In genomic region chr15:26795937-26796336, GRCm38 (mm10) we compare ENCODE assay signal across 15 mouse cellular contexts.
DNase-seq lines count a peak whose midpoint lies in the region; ATAC-seq lines count a peak whose summit lies in the region.
"Had no signal": no experiment of that assay in that cellular context is flagged by ENCODE, and none has a peak within 500 bp of the region (broad histone marks: within the 10 kb centered on the region; RNA-seq: fewer than 3 reads in every experiment).

No protein-coding gene starts in this region.

- H3K9ac ChIP-seq in forebrain, embryonic 12.5 days: no peak overlapping the region
- H3K9ac ChIP-seq in forebrain, embryonic 16.5 days (replicated peaks; ENCODE audit: low read depth, low read length): no peak overlapping the region
- no peak overlapping the region for H3K9ac ChIP-seq in hindbrain, embryonic 13.5 days
- no peak overlapping the region for H3K9ac ChIP-seq in midbrain, embryonic 16.5 days (ENCODE audit: low read depth, low read length)
- H3K9ac ChIP-seq: limb, embryonic 12.5 days had no signal

- no peak overlapping the region for H3K4me3 ChIP-seq in forebrain, embryonic 12.5 days (replicated peaks)
- H3K4me3 ChIP-seq in forebrain, embryonic 16.5 days (replicated peaks; ENCODE audit: low read length): no peak overlapping the region
- no peak overlapping the region for H3K4me3 ChIP-seq in hindbrain, embryonic 13.5 days
- no peak overlapping the region for H3K4me3 ChIP-seq in midbrain, embryonic 16.5 days (ENCODE audit: low read depth, low read length)
- H3K4me3 ChIP-seq: gastrocnemius, adult 2 months; heart, adult 2 months; limb, embryonic 12.5 days had no signal

- H3K4me1 ChIP-seq in forebrain, embryonic 12.5 days: no peaks in the 10 kb centered on the region; the same call in 1 of the 2 replicates
- peaks cover 5% of the 10 kb centered on the region for H3K4me1 ChIP-seq in forebrain, embryonic 16.5 days (replicated peaks; ENCODE audit: control insufficient read depth, insufficient read depth, low read length)
- H3K4me1 ChIP-seq in hindbrain, embryonic 13.5 days (replicated peaks): peaks cover 14% of the 10 kb centered on the region
- no peaks in the 10 kb centered on the region for H3K4me1 ChIP-seq in midbrain, embryonic 16.5 days (ENCODE audit: control insufficient read depth, insufficient read depth, low read length)

- peak; percentile 9; the same call in 1 of the 2 replicates for ATAC-seq in forebrain, embryonic 12.5 days (ENCODE audit: low FRiP score)
- ATAC-seq in forebrain, embryonic 16.5 days: no peak
- ATAC-seq in hindbrain, embryonic 13.5 days (ENCODE audit: low FRiP score): 0 out of 2 replicates have a peak, but pooled peaks have one; percentile 12
- peak; percentile 54; the same call in 1 of the 2 replicates for ATAC-seq in midbrain, embryonic 16.5 days
- ATAC-seq in frontal cortex, adult (ENCODE audit: low TSS enrichment): no peak

- no peak overlapping the region for H3K4me2 ChIP-seq in forebrain, embryonic 12.5 days
- no peak overlapping the region for H3K4me2 ChIP-seq in forebrain, embryonic 16.5 days (ENCODE audit: low read length)
- no peak overlapping the region for H3K4me2 ChIP-seq in hindbrain, embryonic 13.5 days
- no peak overlapping the region for H3K4me2 ChIP-seq in midbrain, embryonic 16.5 days (ENCODE audit: low read length)
- H3K4me2 ChIP-seq: limb, embryonic 12.5 days had no signal

- H3K9me3 ChIP-seq in forebrain, embryonic 12.5 days: no peaks in the 10 kb centered on the region
- H3K9me3 ChIP-seq in forebrain, embryonic 16.5 days (ENCODE audit: control insufficient read depth, low read length): no peaks in the 10 kb centered on the region
- H3K9me3 ChIP-seq in hindbrain, embryonic 13.5 days: no peaks in the 10 kb centered on the region
- 0 out of 2 replicates have a peak, but pooled peaks cover 3% of the 10 kb centered on the region for H3K9me3 ChIP-seq in midbrain, embryonic 16.5 days (replicated peaks; ENCODE audit: control insufficient read depth, low read length, poor library complexity, severe bottlenecking)
- H3K9me3 ChIP-seq: limb, embryonic 12.5 days had no signal

- peak; percentile 81 for DNase-seq in adrenal gland, adult 2 months
- no peak for DNase-seq in urinary bladder, postnatal 4 days (ENCODE audit: low spot score in 2 of 2)
- DNase-seq in layer of hippocampus, postnatal 25 days (ENCODE audit: extremely low spot score in 1 of 2, low spot score in 1 of 2): no peak
- DNase-seq: cerebellum, adult 9-10 months; gastrocnemius, adult 2 months; heart, adult 2 months; kidney, adult 11 months; lung, postnatal 36 days; thymus, adult 2 months had no signal

- no peaks in the 10 kb centered on the region for H3K36me3 ChIP-seq in forebrain, embryonic 12.5 days (replicated peaks)
- H3K36me3 ChIP-seq in forebrain, embryonic 16.5 days (ENCODE audit: control insufficient read depth, insufficient read depth): no peaks in the 10 kb centered on the region
- H3K36me3 ChIP-seq in hindbrain, embryonic 13.5 days: no peaks in the 10 kb centered on the region
- no peaks in the 10 kb centered on the region for H3K36me3 ChIP-seq in midbrain, embryonic 16.5 days (ENCODE audit: control insufficient read depth, insufficient read depth, low read length)
- H3K36me3 ChIP-seq: limb, embryonic 12.5 days had no signal

- H3K27ac ChIP-seq in forebrain, embryonic 12.5 days: no peak overlapping the region
- no peak overlapping the region for H3K27ac ChIP-seq in forebrain, embryonic 16.5 days (ENCODE audit: low read length)
- peak overlapping the region; percentile 66 for H3K27ac ChIP-seq in hindbrain, embryonic 13.5 days
- peak overlapping the region; percentile 24; the same call in 1 of the 2 replicates for H3K27ac ChIP-seq in midbrain, embryonic 16.5 days (ENCODE audit: low read length)
- H3K27ac ChIP-seq: gastrocnemius, adult 2 months; heart, adult 2 months; limb, embryonic 12.5 days had no signal

- 71% methylated on average over 2 of the region's 2 CpGs for WGBS in forebrain, embryonic 12.5 days
- WGBS in forebrain, embryonic 16.5 days: 70% methylated on average over 2 of the region's 2 CpGs
- 53% methylated on average over 2 of the region's 2 CpGs for WGBS in hindbrain, embryonic 13.5 days
- WGBS in midbrain, embryonic 16.5 days: 54% methylated on average over 2 of the region's 2 CpGs

- H3K27me3 ChIP-seq in forebrain, embryonic 12.5 days: no peaks in the 10 kb centered on the region
- H3K27me3 ChIP-seq in forebrain, embryonic 16.5 days (replicated peaks; ENCODE audit: control insufficient read depth, insufficient read depth, low read length): no peaks in the 10 kb centered on the region
- H3K27me3 ChIP-seq in hindbrain, embryonic 13.5 days: no peaks in the 10 kb centered on the region
- no peaks in the 10 kb centered on the region for H3K27me3 ChIP-seq in midbrain, embryonic 16.5 days (ENCODE audit: control insufficient read depth, insufficient read depth, low read depth, low read length)
- H3K27me3 ChIP-seq: limb, embryonic 12.5 days had no signal

Comparison
In these comparisons a context has a peak if more than half of its experiments do, and no peak if none do; other contexts are left out.
1. ATAC-seq: peak in forebrain, embryonic 12.5 days (single experiment), hindbrain, embryonic 13.5 days (single experiment) and midbrain, embryonic 16.5 days (single experiment); none in forebrain, embryonic 16.5 days (single experiment) and frontal cortex, adult (single experiment).
2. H3K27ac ChIP-seq: peak in hindbrain, embryonic 13.5 days (single experiment) and midbrain, embryonic 16.5 days (single experiment); none in forebrain, embryonic 12.5 days (single experiment) and forebrain, embryonic 16.5 days (single experiment).